Mouse (Mus musculus): ENCODE measurements around the gene Sall4. TPM values are rescaled to one million over a fixed set of nuclear protein-coding genes. Genes with fewer than 3 reads are reported as not detected.
"Not testable (repeated sequence)": the region's sequence is repeated elsewhere in the genome, so short reads cannot be mapped to it uniquely, and the experiment has no call there.

The Sall4 gene
- polyA plus RNA-seq, 2 experiments from 2014 or later: 0.17 TPM; not detected in 1

GRCm38 (mm10) chr2:168744406-168744805 is 23.3 kb downstream of the Sall4 start:
- ATAC-seq: not testable (repeated sequence)

GRCm38 (mm10) chr2:168742649-168743048 is 25.1 kb downstream of the Sall4 start:
- no peak for ATAC-seq

- ATAC-seq: peak; percentile 61
Measured at GRCm38 (mm10) chr2:168742059-168742627, 25.6 kb downstream of the Sall4 start, which contains the start of gene Atp9a. TSS of gene Atp9a (minus strand) at chr2:168742409.

- ATAC-seq: peak; percentile 78
Measured at GRCm38 (mm10) chr2:168741273-168742058, 26.3 kb downstream of the Sall4 start.

- no peak for ATAC-seq
Measured at GRCm38 (mm10) chr2:168740496-168740895, 27.2 kb downstream of the Sall4 start.

GRCm38 (mm10) chr2:168738854-168739253 is 28.9 kb downstream of the Sall4 start:
- no peak for ATAC-seq

GRCm38 (mm10) chr2:168737878-168738277 is 29.9 kb downstream of the Sall4 start:
- no peak for ATAC-seq

GRCm38 (mm10) chr2:168734023-168734422 is 33.7 kb downstream of the Sall4 start:
- no peak for ATAC-seq

- ATAC-seq: no peak
Measured at GRCm38 (mm10) chr2:168731258-168731657, 36.5 kb downstream of the Sall4 start.

GRCm38 (mm10) chr2:168729736-168730135 is 38.0 kb downstream of the Sall4 start:
- ATAC-seq: no peak

GRCm38 (mm10) chr2:168728045-168728444 is 39.7 kb downstream of the Sall4 start:
- ATAC-seq: no peak

GRCm38 (mm10) chr2:168726007-168726406 is 41.7 kb downstream of the Sall4 start:
- no peak for ATAC-seq

GRCm38 (mm10) chr2:168721313-168721712 is 46.4 kb downstream of the Sall4 start:
- no peak for ATAC-seq

- no peak for ATAC-seq
Measured at GRCm38 (mm10) chr2:168719742-168720141, 48.0 kb downstream of the Sall4 start.

GRCm38 (mm10) chr2:168718735-168719134 is 49.0 kb downstream of the Sall4 start:
- no peak for ATAC-seq

GRCm38 (mm10) chr2:168718267-168718666 is 49.5 kb downstream of the Sall4 start:
- no peak for ATAC-seq

GRCm38 (mm10) chr2:168712199-168713176 is 55.3 kb downstream of the Sall4 start:
- ATAC-seq: no peak

GRCm38 (mm10) chr2:168710979-168711378 is 56.8 kb downstream of the Sall4 start:
- ATAC-seq: no peak

GRCm38 (mm10) chr2:168707766-168708165 is 60.0 kb downstream of the Sall4 start:
- ATAC-seq: no peak

GRCm38 (mm10) chr2:168702266-168702665 is 65.5 kb downstream of the Sall4 start:
- no peak for ATAC-seq

Measured in activated CD4-positive, CD25-positive, alpha-beta regulatory T cell, adult 4 months (primary cell).